Mouse (Mus musculus) lung, postnatal 0 days (tissue): ENCODE measurements around the gene Ephx1. TPM values are rescaled to one million over a fixed set of nuclear protein-coding genes. Genes with fewer than 3 reads are reported as not detected.
A peak's percentile ranks its signal among the peaks of the same experiment; 100 is the strongest.
"Not testable (repeated sequence)": the region's sequence is repeated elsewhere in the genome, so short reads cannot be mapped to it uniquely, and the experiment has no call there.

Experiments
- ATAC-seq: fragments of 200-750 bp; cut with Nextera tagmentation; 2 replicates; pipeline ENCODE4 v1.8.0; 2017; ENCODE audit warnings: moderate library complexity
- DNase-seq: peaks from one replicate; pipeline ENCODE4 v3.0.0-alpha.2; 2016; ENCODE audit warnings: low spot score
- H3K27ac ChIP-seq: fragments of 300-500 bp; sonication (generic); 2 replicates; pipeline ENCODE4 v1.5.1; 2014; ENCODE audit warnings: antibody characterized with exemption, mild to moderate bottlenecking, low read length, mixed read lengths
- H3K27me3 ChIP-seq: fragments of 300-500 bp; sonication (generic); replicated peaks from 2 replicates; pipeline ENCODE4 v1.6.1; 2014; ENCODE audit warnings: low read length, mixed read lengths; ENCODE audit not compliant: insufficient read depth
- H3K36me3 ChIP-seq: fragments of 300-500 bp; sonication (generic); 2 replicates; pipeline ENCODE4 v1.6.1; 2014; ENCODE audit warnings: low read length, mixed read lengths; ENCODE audit not compliant: insufficient read depth
- H3K4me1 ChIP-seq: fragments of 300-500 bp; sonication (generic); 2 replicates; pipeline ENCODE4 v1.6.1; 2014; ENCODE audit warnings: antibody characterized with exemption, low read depth, low read length, mixed read lengths; ENCODE audit not compliant: insufficient read depth
- H3K4me2 ChIP-seq: fragments of 300-500 bp; sonication (generic); replicated peaks from 2 replicates; pipeline ENCODE4 v1.6.1; 2014; ENCODE audit warnings: low read depth, mild to moderate bottlenecking, low read length, moderate library complexity, mixed read lengths
- H3K4me3 ChIP-seq: fragments of 300-500 bp; sonication (generic); 2 replicates; pipeline ENCODE4 v1.5.1; 2014; ENCODE audit warnings: low read depth, low read length
- H3K9ac ChIP-seq: fragments of 300-500 bp; sonication (generic); replicated peaks from 2 replicates; pipeline ENCODE4 v1.6.1; 2014; ENCODE audit warnings: low read depth, mild to moderate bottlenecking
- H3K9me3 ChIP-seq: fragments of 300-500 bp; sonication (generic); 2 replicates; pipeline ENCODE4 v1.6.1; 2016; ENCODE audit warnings: low read length, mixed read lengths
- CTCF ChIP-seq: IDR thresholded peaks from 2 replicates; pipeline ENCODE4 v1.5.1; 2016; ENCODE audit warnings: antibody characterized with exemption, mild to moderate bottlenecking
- EP300 ChIP-seq: IDR thresholded peaks from 2 replicates; pipeline ENCODE4 v1.6.1; 2016; ENCODE audit warnings: antibody characterized with exemption, mild to moderate bottlenecking, control low read depth
- WGBS: fragments of 180-500 bp; shearing (Covaris S2); extraction: QIAGEN DNeasy Blood & Tissue Kit; methylation state at CpG from one replicate; pipeline ENCODE4 v1.1.7; 2014; 5-methylcytosine and 5-hydroxymethylcytosine counted together
- polyA plus RNA-seq: library from polyadenylated mRNA; unstranded; fragments of >200 nt; fragmentation: Nextera tagmentation; extraction: Ambion mirVana; gene quantifications from 2 replicates; pipeline ENCODE4 v1.2.1, GENCODE M21; 2015

Gene Ephx1
- polyA plus RNA-seq, 1 experiment from 2014 or later = 29.4 TPM

GRCm38 (mm10) chr1:180943032-180943644 is 77.6 kb downstream of the Ephx1 start:
- H3K4me1 ChIP-seq = peaks cover 21% of the 10 kb centered on the region
- H3K9ac ChIP-seq = peak overlapping the region; percentile 73; the same call in 1 of the 2 replicates
- H3K27ac ChIP-seq = peak overlapping the region; percentile 92
- H3K36me3 ChIP-seq = peaks cover 4% of the 10 kb centered on the region; the same call in 1 of the 2 replicates
- ATAC-seq = no peak
- 43% methylated on average over 11 of the region's 11 CpGs for WGBS
- no peaks in the 10 kb centered on the region for H3K27me3 ChIP-seq
- H3K4me2 ChIP-seq = peak overlapping the region; percentile 78
- no peak for TF ChIP-seq EP300
- TF ChIP-seq CTCF = no peak
- peak overlapping the region; percentile 92 for H3K4me3 ChIP-seq
- H3K9me3 ChIP-seq = no peaks in the 10 kb centered on the region
- DNase-seq = no peak

- peak; percentile 95 for DNase-seq
- under 1% methylated on average over 62 of the region's 73 CpGs for WGBS
- Histone ChIP-seq H3K4me1 (peaks cover 21% of the 10 kb centered on the region), H3K9ac (peak within 1 kb of the TSS; percentile 73), H3K36me3 (no peaks in the 10 kb centered on the region), H3K27ac (peak within 1 kb of the TSS; percentile 92), H3K4me3 (peak within 1 kb of the TSS; percentile 92), H3K4me2 (peak within 1 kb of the TSS; percentile 78), H3K9me3 (no peaks in the 10 kb centered on the region), H3K27me3 (no peaks in the 10 kb centered on the region)
- peak; percentile 80 for ATAC-seq
- TF ChIP-seq EP300 (no peak), CTCF (no peak)
These were observed 78.3 kb downstream of the Ephx1 start, which contains the start of gene Tmem63a for GRCm38 (mm10) chr1:180942166-180943031. Gene Tmem63a, plus strand, starts transcription at chr1:180942344.

DNA sequence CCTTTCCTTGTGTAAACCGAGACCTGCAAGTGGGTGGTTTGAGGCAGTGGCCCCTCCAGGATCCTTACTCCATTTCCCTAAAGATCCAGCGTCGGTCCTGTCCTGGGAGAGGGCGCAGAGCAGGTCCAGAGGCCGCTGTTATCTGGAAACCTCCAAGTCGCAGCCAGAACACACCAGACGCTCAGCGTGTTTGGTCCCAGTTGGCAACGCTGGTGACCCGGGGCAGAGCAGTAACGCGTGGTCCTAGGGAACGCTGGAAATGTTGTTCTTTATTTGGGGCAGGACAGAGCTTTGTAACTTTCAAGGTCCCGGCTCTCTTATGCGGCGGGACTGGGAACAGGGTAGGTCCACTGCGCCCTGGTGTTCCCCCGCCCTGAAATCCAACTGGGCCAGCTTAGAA is 79.0 kb downstream of the Ephx1 start:
- H3K9ac ChIP-seq = peak overlapping the region; percentile 73; the same call in 1 of the 2 replicates
- H3K27me3 ChIP-seq = no peaks in the 10 kb centered on the region
- TF ChIP-seq EP300 (no peak), CTCF (no peak)
- peaks cover 21% of the 10 kb centered on the region for H3K4me1 ChIP-seq
- no peaks in the 10 kb centered on the region for H3K9me3 ChIP-seq
- H3K27ac ChIP-seq = peak overlapping the region; percentile 92
- ATAC-seq (peak; percentile 14), DNase-seq (no peak)
- H3K4me3 ChIP-seq = peak overlapping the region; percentile 92
- WGBS = 4% methylated on average over 18 of the region's 18 CpGs
- H3K36me3 ChIP-seq = no peaks in the 10 kb centered on the region
- peak overlapping the region; percentile 78 for H3K4me2 ChIP-seq

DNA sequence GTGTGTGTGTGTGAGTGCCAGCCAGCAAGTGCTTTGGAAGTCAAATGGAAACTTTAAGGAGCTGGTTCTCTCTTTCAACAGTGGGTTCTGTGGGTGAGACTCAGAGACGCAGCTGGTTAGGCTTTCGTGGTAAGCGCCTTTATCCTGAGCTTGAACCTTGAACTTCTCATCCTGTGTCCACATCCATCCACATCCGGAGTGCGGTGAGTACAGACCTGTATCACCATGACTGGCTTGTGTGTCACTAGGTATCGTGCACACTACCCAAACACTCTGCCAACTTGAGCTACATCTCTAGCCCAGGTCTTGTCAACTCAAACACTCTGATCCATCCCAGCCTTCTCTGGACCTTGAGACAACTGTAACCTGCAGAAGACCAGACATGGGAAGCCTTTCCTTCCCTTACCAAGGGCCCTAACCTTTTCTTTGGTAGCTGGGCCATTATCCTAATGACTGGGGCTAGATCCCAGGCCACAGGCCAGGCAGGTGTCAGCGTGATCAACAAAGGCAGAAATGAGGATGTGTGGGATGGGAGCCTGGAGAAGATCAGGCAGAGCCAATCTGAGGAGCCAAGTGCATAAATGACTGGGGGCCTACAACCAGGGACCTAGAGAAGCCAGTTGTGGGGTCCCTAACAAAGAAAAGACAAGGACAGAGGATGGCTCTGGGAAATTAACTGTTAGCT is 79.8 kb downstream of the Ephx1 start:
- Histone ChIP-seq H3K36me3 (no peaks in the 10 kb centered on the region), H3K9ac (no peak overlapping the region), H3K27ac (no peak overlapping the region), H3K4me3 (no peak overlapping the region), H3K4me1 (peaks cover 17% of the 10 kb centered on the region), H3K27me3 (no peaks in the 10 kb centered on the region; the same call in 1 of the 2 replicates), H3K4me2 (peak overlapping the region; percentile 78), H3K9me3 (no peaks in the 10 kb centered on the region)
- 83% methylated on average over 7 of the region's 7 CpGs for WGBS
- TF ChIP-seq EP300 (no peak), CTCF (no peak)
- ATAC-seq = no peak
- DNase-seq = no peak

- not testable (repeated sequence) for H3K27ac ChIP-seq, H3K4me2 ChIP-seq, H3K9ac ChIP-seq, ATAC-seq, H3K36me3 ChIP-seq, DNase-seq, H3K9me3 ChIP-seq, H3K4me1 ChIP-seq, H3K4me3 ChIP-seq, H3K27me3 ChIP-seq
- 79% methylated on average over 2 of the region's 2 CpGs for WGBS
- peak; percentile 42 for TF ChIP-seq CTCF
These were observed 81.9 kb downstream of the Ephx1 start for GRCm38 (mm10) chr1:180938781-180939180.

DNA sequence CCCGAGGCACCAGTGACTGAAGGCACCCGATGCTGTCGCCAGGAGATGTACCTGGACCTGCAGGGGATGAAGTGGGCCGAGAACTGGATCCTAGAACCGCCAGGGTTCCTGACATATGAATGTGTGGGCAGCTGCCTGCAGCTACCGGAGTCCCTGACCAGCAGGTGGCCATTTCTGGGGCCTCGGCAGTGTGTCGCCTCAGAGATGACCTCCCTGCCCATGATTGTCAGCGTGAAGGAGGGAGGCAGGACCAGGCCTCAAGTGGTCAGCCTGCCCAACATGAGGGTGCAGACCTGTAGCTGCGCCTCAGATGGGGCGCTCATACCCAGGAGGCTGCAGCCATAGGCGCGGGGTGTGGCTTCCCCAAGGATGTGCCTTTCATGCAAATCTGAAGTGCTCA is 83.1 kb downstream of the Ephx1 start:
- H3K4me2 ChIP-seq, ATAC-seq, H3K36me3 ChIP-seq, H3K27ac ChIP-seq, DNase-seq, H3K4me1 ChIP-seq, H3K9me3 ChIP-seq, H3K9ac ChIP-seq, H3K27me3 ChIP-seq, H3K4me3 ChIP-seq: not testable (repeated sequence)
- 70% methylated on average over 12 of the region's 13 CpGs for WGBS

DNA sequence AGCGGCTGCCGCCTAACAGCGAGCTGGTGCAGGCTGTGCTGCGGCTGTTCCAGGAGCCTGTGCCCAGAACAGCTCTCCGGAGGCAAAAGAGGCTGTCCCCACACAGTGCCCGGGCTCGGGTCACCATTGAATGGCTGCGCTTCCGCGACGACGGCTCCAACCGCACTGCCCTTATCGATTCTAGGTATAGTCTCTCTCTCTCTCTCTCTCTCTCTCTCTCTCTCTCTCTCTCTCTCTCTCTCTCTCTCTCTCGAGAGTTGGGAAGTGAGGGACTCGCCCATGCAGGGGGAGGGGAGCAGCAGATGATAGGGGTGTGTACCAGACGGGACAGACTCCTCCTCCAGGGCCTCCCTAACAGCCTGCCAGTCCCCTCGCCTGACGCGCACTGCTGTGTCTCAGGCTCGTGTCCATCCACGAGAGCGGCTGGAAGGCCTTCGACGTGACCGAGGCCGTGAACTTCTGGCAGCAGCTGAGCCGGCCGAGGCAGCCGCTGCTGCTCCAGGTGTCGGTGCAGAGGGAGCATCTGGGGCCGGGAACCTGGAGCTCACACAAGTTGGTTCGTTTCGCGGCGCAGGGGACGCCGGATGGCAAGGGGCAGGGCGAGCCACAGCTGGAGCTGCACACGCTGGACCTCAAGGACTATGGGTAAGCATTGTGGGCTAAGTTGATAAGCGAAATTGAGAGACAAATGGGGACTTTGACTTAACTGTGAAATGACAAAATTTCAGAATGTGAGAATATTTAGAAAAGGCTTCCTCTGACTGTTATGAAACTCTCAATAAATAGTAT is 83.9 kb downstream of the Ephx1 start:
- peak overlapping the region; percentile 19 for H3K4me3 ChIP-seq
- ATAC-seq (peak; percentile 89), DNase-seq (peak; percentile 71)
- H3K36me3 ChIP-seq, H3K27me3 ChIP-seq, H3K9ac ChIP-seq, H3K27ac ChIP-seq, H3K4me1 ChIP-seq, H3K9me3 ChIP-seq: not testable (repeated sequence)
- 4% methylated on average over 32 of the region's 41 CpGs for WGBS
- H3K4me2 ChIP-seq = peak overlapping the region; percentile 42
